Mouse (Mus musculus): ENCODE measurements around the gene Enpp6. TPM values are rescaled to one million over a fixed set of nuclear protein-coding genes. Genes with fewer than 3 reads are reported as not detected.

The Enpp6 gene
- total RNA-seq, 2 experiments from 2014 or later: 4.2 to 4.3 TPM

Other genes with a start within 250 kb of the Enpp6 start
- 10 to 100 TPM; 35.9 to 38.7 TPM for gene Irf2, start 247.2 kb upstream of the Enpp6 start, total RNA-seq (2021)

Measured in heart, postnatal 36 days (tissue).